Mouse (Mus musculus) natural killer cell, adult 2 months (primary cell): ENCODE data around the gene Proca1.

Source experiments
- DNase-seq, 2 experiments: peaks; one replicate each; pipeline ENCODE4 v3.0.0; 2022; ENCODE audit warnings: low spot score in 2 of 2

Gene Proca1

DNA sequence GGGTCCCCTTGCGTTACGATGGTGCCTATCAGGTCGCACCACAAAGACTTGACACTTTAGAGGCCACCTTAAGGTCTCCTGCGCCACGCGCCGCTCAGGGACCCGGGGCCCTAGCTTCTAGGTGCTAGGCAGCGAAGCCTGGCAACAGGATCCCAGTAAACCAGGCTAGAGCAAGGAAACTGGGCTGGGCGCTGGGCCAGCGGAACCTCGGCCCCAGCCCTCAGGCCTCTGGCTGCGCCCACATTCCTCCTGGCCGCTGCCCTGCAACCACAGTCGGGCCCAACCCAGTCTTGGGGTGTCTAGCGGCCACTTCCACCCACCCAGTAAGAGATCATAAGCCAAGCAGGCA, 27.5 kb upstream of the Proca1 start:
- no peak for DNase-seq

DNA sequence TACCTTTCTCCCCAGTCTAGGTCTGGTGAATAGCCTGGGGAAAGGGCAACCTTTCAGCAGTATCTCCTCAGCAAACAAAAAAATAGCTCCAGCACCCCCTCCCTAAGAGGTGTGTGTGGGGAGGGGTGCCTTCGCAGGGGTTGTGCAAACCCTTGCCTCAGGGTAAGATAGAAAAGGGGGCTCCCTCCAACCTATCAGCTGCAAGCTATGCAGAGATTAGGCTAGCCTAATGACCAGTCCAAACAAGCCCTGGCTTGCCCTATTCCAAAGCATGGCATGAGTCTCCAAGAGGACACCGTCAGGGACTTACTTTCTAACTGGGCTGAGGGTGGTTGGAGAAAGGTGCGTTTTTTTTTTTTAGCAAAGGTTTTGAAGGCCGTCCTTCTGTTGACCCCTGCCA, 27.0 kb upstream of the Proca1 start:
- no peak for DNase-seq

DNA sequence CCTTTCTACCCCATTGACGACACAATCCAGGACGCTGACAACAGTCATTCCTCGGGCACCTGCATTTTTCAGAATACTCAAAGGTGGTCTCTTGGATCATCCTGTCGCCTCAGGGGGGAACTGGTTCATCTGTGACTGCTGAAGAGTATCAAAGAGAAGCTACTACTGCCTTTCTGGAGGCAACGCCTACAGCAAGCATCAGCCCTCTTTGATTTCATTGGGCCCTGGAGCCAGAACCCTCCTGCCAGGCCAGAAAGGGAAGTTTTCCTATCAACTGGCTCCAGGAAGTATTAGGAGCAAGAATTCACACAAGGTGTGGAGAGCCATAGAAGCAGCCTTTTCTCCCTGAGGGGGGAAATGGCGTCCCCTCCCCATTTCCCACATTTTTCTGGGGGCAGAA, 26.6 kb upstream of the Proca1 start:
- no peak for DNase-seq

DNA sequence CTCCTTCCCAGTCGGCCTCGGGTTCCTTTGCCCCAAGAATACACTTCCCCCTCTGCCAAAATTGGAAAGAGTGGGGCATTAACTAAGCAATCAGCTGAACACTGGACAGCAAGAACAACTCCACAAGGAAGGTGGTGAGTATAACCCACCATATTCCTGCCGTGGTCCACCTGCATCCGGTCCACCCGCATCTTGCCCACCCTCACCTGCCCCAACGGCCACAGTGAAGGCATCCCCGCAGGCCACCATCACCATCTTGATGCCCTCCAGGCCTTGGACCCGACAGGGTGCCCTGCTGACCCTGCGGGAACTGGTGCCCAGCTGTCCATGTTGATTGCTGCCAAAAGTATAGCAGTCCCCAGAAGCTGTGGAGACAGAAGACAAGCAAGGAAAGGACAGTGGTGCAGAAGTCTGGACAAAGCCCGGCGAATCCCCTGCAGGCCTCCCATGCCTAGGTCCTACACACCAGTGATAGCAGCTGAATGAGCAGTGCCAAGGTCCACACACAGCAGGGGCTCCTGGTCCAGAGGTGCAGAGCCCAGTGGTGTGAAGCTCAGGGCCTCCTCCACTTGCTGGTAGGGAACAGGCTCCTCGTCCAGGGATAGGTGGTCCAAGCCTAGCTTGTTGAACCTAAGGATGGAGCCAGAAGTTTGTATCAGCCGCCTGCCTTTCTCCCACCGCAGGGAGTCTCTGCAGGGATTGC, 25.8 kb upstream of the Proca1 start:
- no peak for DNase-seq

DNA sequence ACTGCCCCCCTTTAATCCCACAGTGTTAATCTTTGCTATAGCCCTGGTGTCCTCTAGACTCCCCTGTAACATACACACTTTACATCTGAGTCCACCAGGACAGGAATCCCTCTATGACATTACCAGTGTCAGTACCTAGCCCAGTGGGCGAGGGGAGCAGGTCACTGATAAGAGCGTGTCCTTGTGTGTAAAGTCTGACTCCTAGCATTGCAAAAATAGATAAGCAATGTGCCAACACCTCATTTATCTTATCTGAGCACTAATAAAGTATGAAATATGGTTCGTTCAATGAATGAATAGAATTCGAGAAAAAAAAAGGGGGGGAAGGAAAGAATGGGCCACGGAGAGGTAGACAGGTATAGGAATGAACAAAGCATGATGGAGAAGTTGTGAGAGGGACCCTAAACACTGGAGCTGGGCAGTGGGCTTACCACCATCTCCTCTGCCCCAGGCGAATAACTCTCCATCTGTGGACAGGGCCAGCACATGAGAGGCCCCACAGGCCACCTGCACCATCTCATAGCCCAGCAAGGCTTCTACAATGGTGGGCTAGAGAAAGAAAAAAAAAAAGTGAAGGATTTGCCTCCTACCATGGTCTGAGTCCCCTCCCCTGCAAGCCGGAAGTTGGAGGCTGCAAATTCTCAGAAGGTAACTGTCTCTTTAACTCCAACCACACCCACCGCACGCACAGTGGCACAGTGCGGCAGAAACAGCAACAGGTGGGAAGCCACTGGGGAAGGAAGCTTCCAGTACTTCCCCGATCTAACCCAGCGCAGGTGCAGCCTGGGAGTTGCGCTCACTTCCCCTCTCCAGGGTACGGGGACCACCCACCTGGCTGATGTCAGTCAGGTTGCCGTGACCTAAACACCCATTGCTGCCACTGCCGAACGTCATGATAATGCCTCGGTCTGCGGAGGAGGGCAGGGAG, 24.4 kb upstream of the Proca1 start:
- peak in 1 of 2 experiments; percentile 65 for DNase-seq

DNA sequence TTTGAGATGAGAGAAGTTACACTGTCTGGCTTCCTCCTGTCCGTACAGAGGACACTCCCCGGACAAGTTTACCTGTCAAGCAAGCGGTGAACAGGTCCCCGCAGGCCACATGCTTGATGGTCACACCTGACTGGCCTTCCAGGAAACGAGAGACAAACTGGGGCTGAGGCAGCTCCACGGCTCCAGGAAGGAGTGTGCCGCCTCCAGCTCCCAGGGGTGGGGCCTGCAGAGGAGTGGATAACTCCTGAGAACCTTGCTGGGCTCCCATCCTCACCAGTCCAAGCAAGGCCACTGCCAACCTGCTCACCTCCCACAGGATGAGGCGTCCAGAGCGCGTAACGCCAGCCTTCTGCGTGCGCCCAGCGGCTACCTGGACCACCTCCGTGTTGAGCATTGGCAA, 22.9 kb upstream of the Proca1 start:
- no peak for DNase-seq

DNA sequence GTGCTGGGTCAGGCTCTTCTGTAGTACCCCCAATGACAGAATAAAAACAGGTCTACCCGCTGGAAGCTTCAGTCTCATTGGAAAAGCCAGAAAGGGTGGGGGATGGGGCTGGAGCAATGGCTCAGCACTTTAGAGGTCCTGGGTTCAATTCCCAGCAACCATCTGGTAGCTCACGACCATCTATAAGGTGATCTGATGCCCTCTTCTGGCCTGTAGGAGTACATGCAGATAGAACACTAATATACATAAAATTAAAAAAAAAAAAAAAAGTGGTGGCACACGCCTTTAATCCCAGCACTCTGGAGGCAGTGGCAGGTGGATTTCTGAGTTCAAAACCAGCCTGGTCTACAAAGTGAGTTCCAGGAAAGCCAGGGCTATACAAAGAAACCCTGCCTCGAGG, 21.9 kb upstream of the Proca1 start:
- DNase-seq = no peak

DNA sequence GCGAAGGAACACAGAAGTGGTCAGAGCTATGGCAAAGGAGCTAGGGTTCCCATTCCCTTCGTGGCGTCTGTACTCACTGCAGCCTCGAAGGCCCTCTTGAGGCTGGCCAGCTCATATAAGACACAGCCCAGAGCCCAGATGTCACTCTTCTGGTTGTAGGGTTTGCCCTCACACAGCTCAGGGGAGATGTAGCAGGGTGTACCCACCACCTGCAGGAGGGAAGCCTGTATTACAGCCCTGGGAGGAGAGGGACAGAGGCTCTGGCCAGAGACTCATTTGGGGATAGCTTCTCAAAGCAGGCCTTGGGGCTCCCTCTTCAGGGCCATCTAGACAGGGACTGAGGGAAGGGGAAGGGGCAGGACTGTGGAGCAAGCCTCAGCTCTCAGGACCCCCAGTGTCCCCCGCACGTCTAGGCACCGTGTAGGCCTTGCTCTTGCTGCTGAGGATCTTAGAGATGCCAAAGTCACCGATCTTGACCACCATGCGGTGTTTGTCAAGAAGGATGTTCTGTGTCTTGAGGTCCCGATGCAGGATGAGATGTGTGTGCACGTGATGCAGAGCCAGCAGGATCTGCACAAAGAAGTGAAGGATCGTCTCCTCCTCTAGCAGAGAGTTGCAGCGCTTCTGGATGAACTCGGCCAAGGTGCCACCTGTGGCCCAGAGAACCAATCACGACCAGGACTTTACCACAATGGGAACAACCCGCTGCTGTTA, 21.0 kb upstream of the Proca1 start:
- DNase-seq = peak in 1 of 2 experiments; percentile 21

DNA sequence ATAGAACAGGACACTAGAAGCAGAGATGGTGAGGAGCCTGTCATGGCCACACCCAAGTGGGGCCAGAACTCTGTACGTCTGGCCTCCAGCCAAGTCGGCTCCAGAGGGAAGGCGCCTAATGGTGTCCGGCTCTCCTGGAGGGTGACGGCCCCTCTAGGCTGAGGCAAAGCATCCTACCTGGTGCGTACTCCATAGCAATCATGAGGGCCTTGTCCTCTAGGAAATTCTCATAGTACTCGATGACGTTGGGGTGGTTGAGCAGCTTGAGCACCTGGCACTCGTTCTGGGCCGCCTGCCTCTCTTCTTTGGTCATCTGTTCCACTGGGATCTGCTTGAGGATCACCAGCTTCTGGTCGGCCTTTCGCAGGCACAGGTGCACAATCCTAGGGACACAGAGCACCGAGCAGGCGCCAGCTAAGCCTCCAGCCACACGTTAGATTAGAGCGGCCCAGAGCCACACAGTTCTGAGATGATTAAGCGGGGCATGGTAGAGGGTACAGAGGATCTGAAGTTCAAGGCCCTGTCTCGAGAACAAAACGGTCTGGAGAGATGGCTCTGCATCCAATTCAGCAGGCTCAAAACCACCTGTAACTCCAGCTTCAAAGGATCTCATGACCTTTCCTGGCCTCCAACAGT, 20.3 kb upstream of the Proca1 start:
- DNase-seq = no peak

DNA sequence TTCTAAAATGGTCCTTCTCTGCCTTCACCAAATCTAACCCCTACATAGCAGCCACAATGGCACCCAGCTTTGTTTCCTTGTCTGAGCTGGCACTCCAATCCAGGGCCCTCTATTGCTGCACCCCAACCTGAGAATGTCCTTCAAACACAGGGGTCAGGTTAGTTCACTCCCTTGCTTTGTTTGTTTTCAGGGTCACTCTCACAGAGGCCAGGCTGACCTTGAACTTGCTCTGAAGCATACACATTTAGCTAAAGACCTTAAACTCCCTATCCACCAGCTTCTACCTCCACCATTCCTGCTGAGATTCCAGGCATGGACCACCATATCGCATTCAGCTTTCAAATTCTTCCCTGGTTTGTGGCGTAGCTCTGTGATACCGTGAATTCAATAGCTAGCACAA, 18.7 kb upstream of the Proca1 start:
- DNase-seq = no peak

DNA sequence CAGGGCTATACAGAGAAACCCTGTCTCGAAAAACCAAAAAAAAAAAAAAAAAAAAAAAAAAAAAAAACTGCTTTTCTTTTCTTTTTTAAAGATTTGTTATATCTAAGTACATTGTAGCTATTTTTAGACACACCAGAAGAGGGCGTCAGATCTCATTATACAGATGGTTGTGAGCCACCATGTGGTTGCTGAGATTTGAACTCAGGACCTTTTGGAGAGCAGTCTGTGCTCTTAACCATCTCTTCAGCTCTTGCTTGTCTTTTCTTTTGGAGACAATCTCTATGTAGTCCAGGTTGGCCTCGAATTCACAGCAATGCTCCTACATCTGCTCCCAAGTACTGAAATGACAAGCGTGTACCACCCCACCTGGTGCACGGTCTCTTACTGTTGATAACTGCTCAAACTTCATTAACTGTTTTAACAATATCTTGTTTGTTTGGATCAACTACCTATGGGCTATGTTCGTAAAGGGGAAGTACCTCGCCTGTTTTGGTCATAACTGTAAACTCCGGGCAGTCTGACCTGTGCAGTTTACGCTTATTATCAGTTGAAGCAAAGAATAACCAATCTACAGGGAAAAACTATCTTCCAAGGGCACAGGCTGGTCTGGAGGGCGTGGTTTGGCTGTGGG, 17.3 kb upstream of the Proca1 start:
- no peak for DNase-seq

DNA sequence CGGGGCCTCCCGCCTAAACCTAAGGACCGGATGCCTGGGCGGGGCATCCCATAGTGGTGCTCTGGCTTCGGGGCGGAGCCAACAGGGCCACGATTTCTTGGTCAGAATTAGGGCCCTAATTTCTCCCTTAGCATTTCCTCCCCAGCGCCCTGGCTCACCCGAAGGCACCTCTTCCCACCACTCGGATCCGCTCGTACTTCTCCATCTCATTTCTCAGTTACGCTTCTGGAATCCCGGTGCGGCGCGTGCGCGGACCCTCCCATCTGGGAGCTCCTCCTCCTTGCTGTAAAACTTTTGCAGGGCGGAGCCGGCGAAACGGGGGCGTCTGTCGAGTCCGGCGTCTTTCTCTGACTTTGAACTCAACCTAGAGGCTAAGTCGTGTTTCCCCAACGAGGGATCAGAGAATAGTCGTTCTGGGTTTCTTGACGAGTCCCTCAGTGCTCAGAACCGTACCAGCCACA, 16.8 kb upstream of the Proca1 start, which contains the start of the genes Nek8 and Tlcd1:
Nek8 (minus strand) TSS at position 274 of the 461 bp plus-strand sequence.
Tlcd1 (plus strand) TSS at position 310 of the 461 bp plus-strand sequence.
- peak; percentile 89 to 91 for DNase-seq

DNA sequence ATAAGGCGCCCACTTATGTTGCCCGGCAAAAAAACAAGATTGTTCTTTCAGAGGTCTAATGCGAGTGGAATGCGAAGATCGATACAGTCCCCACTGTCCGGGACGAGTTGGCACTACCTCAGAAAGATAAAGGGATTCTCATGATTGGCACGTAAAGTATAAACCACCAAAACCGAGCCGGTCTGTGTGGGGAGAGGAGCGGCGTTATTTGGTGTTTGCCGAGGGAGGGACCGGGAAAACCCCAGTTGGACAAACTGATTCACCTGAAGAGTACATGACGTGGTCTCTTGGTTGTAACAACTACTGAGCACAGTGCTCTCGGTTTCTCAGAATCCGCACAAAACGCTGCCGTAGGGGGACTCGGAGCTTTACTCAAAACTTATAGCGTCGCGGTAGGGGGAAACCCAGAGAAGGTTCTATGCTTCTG, 16.3 kb upstream of the Proca1 start:
- DNase-seq = peak; percentile 60 to 72

DNA sequence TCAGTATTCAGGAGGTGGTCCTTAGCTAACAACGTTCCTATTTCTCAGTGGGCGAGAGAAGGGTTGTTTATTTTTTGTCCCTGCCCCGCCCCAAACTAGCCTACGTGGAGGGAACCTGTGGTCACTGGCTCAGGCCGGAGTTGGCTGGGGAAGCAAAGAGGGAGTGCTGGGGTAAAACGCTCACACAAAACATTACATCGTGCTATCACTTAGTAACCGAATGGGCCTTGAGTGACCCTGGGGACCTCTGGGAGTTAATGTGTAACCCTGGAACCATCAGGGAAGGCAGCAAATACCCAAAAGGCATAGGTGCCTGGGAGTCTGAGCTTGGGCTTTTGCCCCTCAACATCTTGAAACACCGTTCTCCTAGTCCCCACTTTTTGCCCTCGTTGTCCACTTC, 15.8 kb upstream of the Proca1 start:
- DNase-seq = peak in 1 of 2 experiments; percentile 49

DNA sequence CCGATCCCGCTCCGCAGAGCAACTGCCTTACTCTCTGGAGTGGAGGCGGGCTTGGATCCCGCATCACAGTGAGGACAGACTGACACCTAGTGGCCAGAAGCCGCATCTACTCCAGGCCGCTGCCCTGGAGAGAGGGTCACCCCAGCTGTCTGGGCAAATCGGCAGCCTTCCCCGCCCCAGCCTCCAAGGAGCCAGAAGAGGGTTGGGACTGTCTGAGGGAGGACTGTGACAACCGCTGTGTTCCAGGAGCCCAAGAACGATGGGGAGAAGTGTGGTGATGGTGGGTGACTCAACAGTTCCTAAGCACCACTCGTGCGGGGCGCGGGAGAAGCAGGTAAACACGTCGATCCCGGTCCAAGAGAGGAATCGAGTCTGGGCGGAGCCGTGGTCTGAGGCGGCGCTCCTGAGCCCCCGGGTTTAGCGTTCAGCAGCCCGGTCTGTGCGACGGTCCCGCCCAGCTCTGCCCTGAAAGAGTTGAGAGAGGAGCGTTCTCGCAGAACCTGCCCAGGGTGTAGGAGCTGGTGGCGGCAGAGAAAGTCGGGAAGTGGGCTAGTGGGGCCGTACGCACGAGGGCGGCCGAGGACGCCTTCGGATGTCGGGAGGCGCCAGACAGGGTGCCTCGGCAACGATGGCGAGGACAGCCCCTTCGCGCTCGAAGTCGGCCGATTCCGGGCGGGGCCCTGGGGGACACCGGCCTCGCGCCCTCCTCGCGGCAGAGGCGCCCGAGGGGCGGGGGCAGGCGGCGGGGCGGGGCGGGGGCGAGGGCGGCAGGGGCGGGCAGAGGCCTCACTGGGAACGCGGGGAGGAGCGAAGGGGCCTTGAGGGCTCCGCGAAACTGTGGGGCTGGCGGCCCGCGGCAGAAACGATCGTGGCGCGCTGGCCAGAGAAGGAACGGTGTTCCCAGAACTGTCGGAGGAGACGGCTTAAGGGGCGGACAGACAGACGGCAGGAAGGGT, 15.0 kb upstream of the Proca1 start:
- peak; percentile 86 to 89 for DNase-seq

DNA sequence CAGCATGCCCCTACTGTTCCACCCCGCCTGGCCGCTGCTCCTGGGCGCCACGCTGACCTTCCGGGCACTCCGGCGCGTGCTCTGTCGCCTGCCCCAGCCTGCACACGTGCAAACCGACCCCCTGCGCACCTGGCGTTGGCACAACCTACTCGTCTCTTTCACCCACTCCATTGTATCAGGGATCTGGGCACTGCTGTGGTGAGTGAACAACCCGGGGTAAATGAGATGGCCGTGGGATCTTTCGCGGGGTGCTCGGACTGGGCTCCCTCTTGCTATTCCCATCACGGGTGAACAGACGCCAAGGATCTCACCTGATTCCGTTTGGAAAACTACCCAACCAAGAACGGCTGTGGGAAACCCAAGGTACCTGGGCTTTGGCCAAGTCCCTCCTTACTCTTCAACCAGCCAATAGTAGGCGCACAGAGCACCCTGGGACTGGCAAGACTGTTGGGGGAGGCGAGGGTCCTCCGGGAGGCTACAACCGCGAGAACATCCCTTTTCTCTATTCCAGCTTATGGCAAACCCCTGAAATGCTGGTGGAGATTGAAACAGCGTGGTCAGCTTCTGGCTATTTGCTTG, 14.2 kb upstream of the Proca1 start:
- DNase-seq = no peak

DNA sequence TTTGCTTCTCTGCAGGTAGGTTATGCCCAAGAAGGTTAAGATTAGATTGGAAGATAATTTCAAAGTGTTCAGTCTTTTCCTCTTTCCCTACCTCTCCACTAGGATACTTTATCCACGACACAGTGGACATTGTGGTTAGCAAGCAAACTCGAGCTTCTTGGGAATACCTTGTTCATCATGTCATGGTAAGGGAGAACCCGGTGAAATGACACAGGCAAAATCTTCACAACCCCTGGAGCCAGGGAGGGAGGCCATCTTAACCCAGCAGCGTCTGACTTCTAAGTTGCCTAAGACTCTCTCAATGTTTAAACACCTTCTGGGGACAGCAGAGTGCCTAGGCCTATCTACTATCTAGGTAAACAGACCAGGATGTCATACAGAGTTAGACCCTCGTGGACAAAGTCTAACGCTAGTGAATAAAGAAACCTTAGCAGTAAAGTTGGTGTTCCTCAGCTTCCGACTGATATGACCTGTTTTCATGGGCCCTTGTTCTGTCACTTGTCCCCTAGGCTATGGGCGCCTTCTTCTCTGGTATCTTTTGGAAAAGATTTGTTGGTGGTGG, 13.7 kb upstream of the Proca1 start:
- no peak for DNase-seq

DNA sequence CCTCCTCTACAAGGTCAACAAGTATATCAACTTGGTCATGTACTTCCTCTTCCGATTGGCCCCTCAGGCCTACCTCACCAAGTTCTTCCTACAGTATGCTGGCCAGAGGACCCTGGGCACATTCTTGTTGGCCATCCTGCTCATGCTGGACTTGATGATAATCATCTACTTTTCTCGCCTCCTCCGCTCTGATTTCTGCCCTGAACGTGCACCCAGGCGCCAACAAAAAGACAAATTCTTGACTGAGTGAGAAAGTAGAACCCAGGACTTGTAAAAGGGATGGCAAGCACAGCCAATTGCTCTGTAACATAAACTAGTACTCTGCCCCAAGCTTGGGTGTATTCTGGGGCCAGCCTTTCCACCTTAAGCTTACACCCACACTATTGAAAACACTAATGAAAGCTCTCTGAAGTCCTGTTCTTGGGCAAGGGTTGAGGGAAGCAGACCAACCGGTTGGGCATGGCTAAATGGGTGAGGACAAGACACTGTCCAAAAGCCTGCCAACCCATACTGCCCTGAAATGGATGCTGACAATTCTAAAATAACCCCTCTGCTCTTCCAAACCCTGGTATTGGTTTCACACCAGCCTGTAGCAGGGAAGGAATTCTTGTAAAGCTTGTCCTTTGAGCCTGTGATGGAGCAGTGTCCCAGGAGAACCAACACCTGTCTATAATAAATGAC, 13.0 kb upstream of the Proca1 start:
- DNase-seq = no peak
